Mouse (Mus musculus) spleen, adult 2 months (tissue): ENCODE data around the gene Kdsr. TPM values are rescaled to one million over a fixed set of nuclear protein-coding genes. Genes with fewer than 3 reads are reported as not detected.

ENCODE experiments used
- DNase-seq, 2 experiments: peaks; one replicate each; pipeline versions ENCODE4 v3.0.0 to v3.0.0-alpha.2; 2012 to 2021; ENCODE audit warnings: low spot score in 2 of 2, low read depth in 1 of 2
- H3K27ac ChIP-seq: fragments of 200-500 bp; 2 replicates; pipeline ENCODE4 v1.5.1; 2012; ENCODE audit warnings: low read length, inconsistent platforms; ENCODE audit not compliant: insufficient read depth
- H3K27me3 ChIP-seq: fragments of 200-500 bp; 2 replicates; pipeline ENCODE4 v1.6.1; 2012; ENCODE audit warnings: mild to moderate bottlenecking, moderate library complexity, low read length, inconsistent platforms; ENCODE audit not compliant: control insufficient read depth, insufficient read depth
- H3K36me3 ChIP-seq: fragments of 200-500 bp; 2 replicates; pipeline ENCODE4 v1.6.1; 2012; ENCODE audit warnings: mild to moderate bottlenecking, low read length, inconsistent platforms; ENCODE audit not compliant: control insufficient read depth, insufficient read depth
- H3K4me1 ChIP-seq: fragments of 200-500 bp; 2 replicates; pipeline ENCODE4 v1.6.1; 2011; ENCODE audit warnings: inconsistent platforms; ENCODE audit not compliant: control insufficient read depth, insufficient read depth, insufficient read length
- H3K4me3 ChIP-seq: fragments of 200-500 bp; 2 replicates; pipeline ENCODE4 v1.5.1; 2011; ENCODE audit warnings: mild to moderate bottlenecking, inconsistent platforms; ENCODE audit not compliant: insufficient read depth, insufficient read length; ENCODE audit errors: extremely low read depth
- CTCF ChIP-seq: fragments of 200-500 bp; IDR thresholded peaks from 2 replicates; pipeline ENCODE4 v1.5.1; 2011; ENCODE audit warnings: mild to moderate bottlenecking, inconsistent platforms; ENCODE audit not compliant: insufficient read depth, insufficient read length, insufficient replicate concordance; ENCODE audit errors: extremely low read depth
- POLR2A ChIP-seq: fragments of 200-500 bp; IDR thresholded peaks from 2 replicates; pipeline ENCODE4 v1.6.1; 2011; ENCODE audit warnings: low read depth, low read length, inconsistent platforms
- WGBS: fragments of 180-500 bp; shearing (Covaris S2); methylation state at CpG from one replicate; pipeline ENCODE4 v1.1.7; 2018; 5-methylcytosine and 5-hydroxymethylcytosine counted together
- polyA plus RNA-seq: library from polyadenylated mRNA; depleted of rRNA; stranded (reverse); fragments of >200 nt; gene quantifications from 2 replicates; pipeline ENCODE4 v1.2.3, GENCODE M21; 2012

Gene Kdsr
- polyA plus RNA-seq, 1 experiment = 5.2 TPM

DNA sequence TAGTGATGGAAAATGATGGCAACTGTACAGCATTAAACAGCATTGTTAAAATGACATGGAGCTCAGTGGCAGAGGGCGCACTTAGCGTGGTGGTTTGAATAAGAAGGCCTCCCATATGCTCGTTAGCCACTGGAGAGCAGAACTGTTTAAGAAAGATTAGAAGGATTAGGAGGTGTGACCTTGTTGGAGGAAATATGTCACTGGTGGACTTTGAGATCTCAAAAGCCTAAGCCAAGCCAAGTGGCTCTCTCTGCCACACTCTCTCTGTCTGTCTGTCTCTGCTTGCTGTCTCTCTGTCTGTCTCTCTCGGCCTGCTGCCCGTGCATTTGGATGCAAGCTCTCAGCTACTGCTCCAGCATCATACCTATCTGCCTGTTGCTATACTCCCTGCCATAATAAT lies 63.1 kb downstream of the Kdsr start:
- no peaks in the 10 kb centered on the region for H3K36me3 ChIP-seq
- no peak overlapping the region for H3K4me3 ChIP-seq
- no peaks in the 10 kb centered on the region for H3K27me3 ChIP-seq
- 91% methylated on average over 5 of the region's 5 CpGs for WGBS
- no peak for DNase-seq
- TF ChIP-seq POLR2A (no peak), CTCF (no peak)
- H3K4me1 ChIP-seq = peaks cover 29% of the 10 kb centered on the region
- H3K27ac ChIP-seq = peak overlapping the region; percentile 8; the same call in 1 of the 2 replicates

DNA sequence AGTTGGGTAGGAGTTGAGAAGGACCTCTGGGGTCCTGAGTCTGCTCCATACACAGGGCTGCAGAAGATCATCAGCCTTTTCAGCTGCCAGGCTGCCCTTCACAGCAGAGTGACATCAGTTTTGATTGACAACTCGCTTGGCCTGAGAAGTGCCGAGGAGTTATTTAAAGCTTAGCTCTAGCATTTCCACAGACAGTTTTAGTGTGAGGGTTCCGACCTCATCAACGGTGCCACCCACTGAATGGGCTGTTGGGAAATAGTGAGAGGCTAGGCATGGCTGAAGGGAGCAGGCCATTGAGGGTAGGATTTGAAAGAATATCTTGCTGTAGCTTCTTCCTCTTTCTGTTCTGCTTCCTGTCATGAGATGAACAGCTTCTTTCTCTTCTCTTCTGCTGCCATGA lies 63.9 kb downstream of the Kdsr start:
- Histone ChIP-seq H3K36me3 (no peaks in the 10 kb centered on the region), H3K27ac (peak overlapping the region; percentile 66)
- TF ChIP-seq POLR2A (no peak), CTCF (no peak)

DNA sequence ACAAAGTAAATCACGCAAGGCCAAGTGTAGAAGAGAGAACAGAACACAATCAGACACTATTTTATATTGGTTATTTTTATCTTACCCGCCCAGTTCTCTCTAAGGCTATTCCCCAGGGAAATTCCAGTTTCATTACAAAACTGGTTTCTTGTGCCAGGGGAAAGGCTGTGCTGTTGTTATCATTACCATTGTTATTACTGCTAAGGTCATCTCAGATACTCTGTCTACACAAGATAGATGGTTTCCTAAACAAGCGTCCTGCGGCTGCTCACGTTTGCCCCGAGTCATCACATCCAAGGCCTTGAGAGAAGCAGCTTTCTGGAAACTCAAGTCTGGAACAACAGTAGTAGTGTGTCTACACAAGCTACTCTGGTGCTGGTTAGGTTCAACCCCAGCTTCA lies 65.2 kb downstream of the Kdsr start:
- no peak for TF ChIP-seq POLR2A
- TF ChIP-seq CTCF = no peak

More for the DNA sequence above, 63.9 kb downstream of the Kdsr start:
- Histone ChIP-seq H3K27me3 (no peaks in the 10 kb centered on the region), H3K4me1 (peaks cover 29% of the 10 kb centered on the region), H3K4me3 (no peak overlapping the region)
- 42% methylated on average over 4 of the region's 4 CpGs for WGBS
- peak in 1 of 2 experiments; percentile 37 for DNase-seq

DNA sequence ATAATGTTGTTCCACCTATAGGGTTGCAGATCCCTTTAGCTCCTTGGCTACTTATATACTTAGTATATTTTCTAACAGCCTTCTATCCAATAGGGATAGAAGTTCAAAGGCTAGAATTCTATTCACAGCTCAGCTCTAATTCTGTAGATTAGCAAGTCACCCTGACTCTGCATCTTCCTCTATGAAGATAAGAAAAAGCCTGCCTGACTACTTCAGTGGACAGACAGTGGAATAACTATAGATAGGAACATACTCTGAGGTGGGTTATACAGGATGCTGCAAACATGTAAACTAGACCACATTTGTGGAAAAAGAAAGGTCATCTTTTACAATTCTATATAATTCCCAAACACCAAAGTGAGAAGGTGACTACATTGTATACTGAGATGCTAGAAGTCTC lies 66.9 kb downstream of the Kdsr start:
- no peaks in the 10 kb centered on the region for H3K27me3 ChIP-seq
- no peak overlapping the region for H3K27ac ChIP-seq
- TF ChIP-seq CTCF (no peak), POLR2A (no peak)
- H3K4me1 ChIP-seq = peaks cover 29% of the 10 kb centered on the region; the same call in 1 of the 2 replicates
- H3K36me3 ChIP-seq = no peaks in the 10 kb centered on the region
- no peak for DNase-seq
- no peak overlapping the region for H3K4me3 ChIP-seq

More for the DNA sequence above, 65.2 kb downstream of the Kdsr start:
- no peak overlapping the region for H3K4me3 ChIP-seq
- 0 out of 2 replicates have a peak overlapping the region, but pooled peaks have one; percentile 20 for H3K27ac ChIP-seq
- peaks cover 27% of the 10 kb centered on the region for H3K4me1 ChIP-seq
- no peaks in the 10 kb centered on the region for H3K27me3 ChIP-seq
- no peak for DNase-seq
- 89% methylated on average over 6 of the region's 6 CpGs for WGBS
- H3K36me3 ChIP-seq = no peaks in the 10 kb centered on the region

DNA sequence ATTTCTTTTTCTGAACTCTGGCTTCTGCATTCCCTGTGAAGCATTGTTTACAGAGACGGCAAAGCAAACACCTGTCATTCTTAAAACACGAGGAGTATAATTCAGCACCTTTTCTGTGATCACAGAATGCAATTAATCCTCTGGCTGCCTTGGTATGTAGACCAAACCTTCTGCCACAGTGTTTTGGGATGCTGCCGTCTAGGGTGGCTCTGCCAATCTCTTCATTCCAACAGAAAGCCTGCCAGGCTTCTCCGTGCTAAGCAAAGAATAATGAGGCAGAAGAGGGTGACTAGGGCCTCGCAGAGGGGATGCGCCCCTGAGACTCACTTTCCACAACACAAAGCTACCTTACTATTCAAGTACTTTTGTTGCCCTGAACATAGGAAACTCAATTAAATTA lies 68.6 kb downstream of the Kdsr start:
- no peaks in the 10 kb centered on the region for H3K27me3 ChIP-seq
- no peaks in the 10 kb centered on the region for H3K36me3 ChIP-seq
- WGBS = 89% methylated on average over 6 of the region's 6 CpGs
- H3K4me3 ChIP-seq = no peak overlapping the region
- DNase-seq = no peak
- peaks cover 29% of the 10 kb centered on the region; the same call in 1 of the 2 replicates for H3K4me1 ChIP-seq
- no peak for TF ChIP-seq POLR2A
- no peak for TF ChIP-seq CTCF
- H3K27ac ChIP-seq = no peak overlapping the region

DNA sequence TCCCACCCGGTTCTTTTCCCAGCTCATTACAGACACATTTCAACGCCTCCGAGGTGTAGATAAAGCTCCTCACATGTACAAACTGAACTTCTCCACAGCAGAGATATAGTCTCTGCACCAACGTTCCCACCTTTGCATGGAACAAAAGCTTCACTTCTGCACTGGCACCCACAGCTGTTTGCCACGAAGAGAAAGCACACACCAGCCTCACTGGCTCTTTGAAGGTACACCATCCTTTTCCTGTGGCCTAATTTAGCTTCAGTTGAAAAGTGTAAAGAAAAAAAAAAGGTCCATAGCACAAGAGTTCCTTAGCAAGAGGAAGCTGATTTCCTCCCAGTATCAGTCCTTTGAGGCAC lies 71.4 kb downstream of the Kdsr start:
- TF ChIP-seq CTCF (no peak), POLR2A (no peak)
- peak in 1 of 2 experiments; percentile 11 for DNase-seq
- no peaks in the 10 kb centered on the region for H3K27me3 ChIP-seq
- WGBS = 1% methylated on average over 5 of the region's 5 CpGs
- peak overlapping the region; percentile 24 for H3K27ac ChIP-seq
- peak overlapping the region; percentile 5; the same call in 1 of the 2 replicates for H3K4me3 ChIP-seq
- peaks cover 19% of the 10 kb centered on the region for H3K4me1 ChIP-seq
- H3K36me3 ChIP-seq = no peaks in the 10 kb centered on the region

DNA sequence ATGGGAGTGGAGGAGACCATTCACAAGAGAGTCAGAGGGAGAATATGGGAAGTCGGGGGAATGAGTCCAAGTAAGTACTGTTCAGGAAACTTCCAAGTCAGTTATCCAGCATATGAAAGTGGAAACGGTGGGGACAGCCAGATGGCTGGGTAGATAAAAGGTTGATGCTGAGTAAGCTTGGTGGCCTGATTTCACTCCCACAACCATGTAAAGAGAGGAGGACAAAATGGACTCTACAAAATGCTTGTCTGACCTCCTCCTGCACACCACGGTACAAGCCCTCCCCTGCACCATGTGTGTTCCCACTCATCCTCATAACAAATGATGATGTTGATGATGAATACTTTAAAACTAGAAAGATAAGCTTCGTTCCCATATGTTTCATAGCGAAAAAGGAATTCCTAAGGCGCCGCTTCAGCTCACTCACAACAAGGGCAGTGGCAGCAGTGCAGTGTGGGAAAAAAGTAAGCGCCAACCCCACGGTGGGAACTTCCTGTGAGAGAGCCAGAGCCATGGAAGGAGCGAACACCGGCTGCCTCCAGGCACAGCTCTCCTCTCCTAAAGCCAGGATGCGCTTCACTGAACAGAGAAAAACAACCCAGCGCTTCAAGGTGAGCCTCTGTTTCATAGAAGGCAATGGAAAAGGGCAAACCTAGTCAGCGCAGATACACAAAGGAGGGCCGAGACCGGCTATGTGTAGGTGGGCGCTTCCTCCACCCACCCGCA lies 71.9 kb downstream of the Kdsr start:
- peak overlapping the region; percentile 24 for H3K27ac ChIP-seq
- no peaks in the 10 kb centered on the region for H3K27me3 ChIP-seq
- H3K4me1 ChIP-seq = peaks cover 22% of the 10 kb centered on the region
- TF ChIP-seq CTCF (no peak), POLR2A (no peak)
- WGBS = 36% methylated on average over 18 of the region's 18 CpGs
- peak overlapping the region; percentile 5; the same call in 1 of the 2 replicates for H3K4me3 ChIP-seq
- no peak for DNase-seq
- H3K36me3 ChIP-seq = no peaks in the 10 kb centered on the region

DNA sequence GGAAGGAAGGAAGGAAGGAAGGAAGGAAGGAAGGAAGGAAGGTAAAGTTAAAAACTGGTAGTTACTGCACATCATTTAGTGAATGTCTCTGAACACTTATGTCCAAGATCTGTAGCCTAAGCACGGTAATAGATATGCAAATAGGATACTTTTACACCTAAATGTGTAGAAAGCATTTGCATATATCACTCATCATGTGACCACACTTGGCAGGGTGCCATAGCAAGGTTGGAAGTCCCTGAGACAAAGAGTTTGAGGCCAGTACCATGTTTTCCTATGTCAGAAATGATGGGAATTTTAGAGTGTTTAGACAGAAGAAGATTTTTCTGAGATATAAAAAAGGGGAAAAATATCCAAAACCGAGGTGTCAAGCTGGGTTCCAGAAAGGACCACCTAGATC lies 73.8 kb downstream of the Kdsr start:
- no peak overlapping the region for H3K4me3 ChIP-seq
- TF ChIP-seq POLR2A = no peak
- TF ChIP-seq CTCF = no peak
- WGBS = 59% methylated on average over 2 of the region's 2 CpGs
- H3K27me3 ChIP-seq = no peaks in the 10 kb centered on the region
- no peaks in the 10 kb centered on the region for H3K36me3 ChIP-seq
- peak; percentile 35 to 39 for DNase-seq
- H3K27ac ChIP-seq = no peak overlapping the region
- peaks cover 22% of the 10 kb centered on the region for H3K4me1 ChIP-seq
